Mouse (Mus musculus): ENCODE results near the gene Zswim3. TPM values are rescaled to one million over a fixed set of nuclear protein-coding genes. Genes with fewer than 3 reads are reported as not detected.
"Not testable (repeated sequence)": the region's sequence is repeated elsewhere in the genome, so short reads cannot be mapped to it uniquely, and the experiment has no call there.

Zswim3 gene
- polyA plus RNA-seq, 1 experiment, result 2.6 TPM

DNA sequence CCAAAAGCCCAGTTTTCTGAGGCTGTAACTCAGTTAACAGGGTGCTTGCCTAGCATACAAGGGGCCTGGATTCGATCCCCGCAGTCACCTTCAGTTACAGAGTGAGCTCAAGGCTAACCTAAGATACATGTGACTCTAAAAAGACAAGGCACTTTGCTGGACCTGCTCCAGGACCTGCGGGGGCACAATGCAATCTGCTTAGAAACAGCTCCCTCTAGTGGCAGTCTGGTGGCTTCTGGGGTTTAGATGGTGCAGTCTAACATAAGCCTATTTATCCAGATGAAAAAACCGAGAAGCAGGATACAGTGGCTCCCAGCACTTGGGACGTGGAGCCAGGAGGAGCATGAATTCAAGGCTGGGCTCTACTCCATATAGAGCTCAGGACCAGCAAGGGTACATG, 10.6 kb upstream of the Zswim3 start:
- no peaks in the 10 kb centered on the region for H3K27me3 ChIP-seq (ENCODE audit: control insufficient read depth, insufficient read depth, low read length)
- no peaks in the 10 kb centered on the region for H3K4me1 ChIP-seq (ENCODE audit: control insufficient read depth, insufficient read depth, insufficient read length, low read length)
- no peak for TF ChIP-seq POLR2A (IDR thresholded peaks at IDR 0.05; ENCODE audit: low read depth, low read length)
- peak; percentile 95; the same call in 1 of the 2 replicates for TF ChIP-seq CTCF (IDR thresholded peaks at IDR 0.05; ENCODE audit: extremely low read depth, insufficient read length, insufficient replicate concordance, low read depth, low read length)
- peaks cover 60% of the 10 kb centered on the region for H3K36me3 ChIP-seq (ENCODE audit: control insufficient read depth, insufficient read depth, low read length)
- H3K27ac ChIP-seq (ENCODE audit: insufficient read depth, low read depth, low read length), result no peak overlapping the region
- 19% methylated on average over 5 of the region's 5 CpGs for WGBS
- H3K4me3 ChIP-seq (ENCODE audit: low read depth, low read length), result no peak overlapping the region

DNA sequence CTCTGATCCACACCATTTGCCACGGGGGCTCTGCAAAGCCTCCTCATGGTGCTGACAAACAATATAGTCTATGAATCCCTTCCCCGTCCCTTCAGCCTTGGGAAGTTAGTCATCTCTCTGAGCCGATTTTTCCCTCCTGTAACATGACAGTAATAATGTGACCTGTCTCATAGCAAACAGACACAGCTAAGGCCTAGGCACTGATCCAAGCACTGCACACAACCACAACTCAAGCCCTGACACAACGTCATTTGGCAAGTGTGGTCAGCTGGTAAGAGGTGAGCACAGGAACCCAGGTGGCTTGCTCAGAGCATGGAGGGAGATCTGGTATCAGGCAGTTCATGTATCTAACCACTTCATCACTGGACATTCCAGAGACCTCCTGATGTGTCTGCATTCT, 9.0 kb upstream of the Zswim3 start:
- WGBS, result 81% methylated on average over 4 of the region's 4 CpGs
- Histone ChIP-seq H3K36me3 (ENCODE audit: control insufficient read depth, insufficient read depth, low read length) (peaks cover 67% of the 10 kb centered on the region), H3K27me3 (ENCODE audit: control insufficient read depth, insufficient read depth, low read length) (no peaks in the 10 kb centered on the region), H3K27ac (ENCODE audit: insufficient read depth, low read depth, low read length) (no peak overlapping the region), H3K4me1 (ENCODE audit: control insufficient read depth, insufficient read depth, insufficient read length, low read length) (no peaks in the 10 kb centered on the region), H3K4me3 (ENCODE audit: low read depth, low read length) (no peak overlapping the region)
- no peak for TF ChIP-seq POLR2A (IDR thresholded peaks at IDR 0.05; ENCODE audit: low read depth, low read length)
- no peak for TF ChIP-seq CTCF (IDR thresholded peaks at IDR 0.05; ENCODE audit: extremely low read depth, insufficient read length, insufficient replicate concordance, low read depth, low read length)

DNA sequence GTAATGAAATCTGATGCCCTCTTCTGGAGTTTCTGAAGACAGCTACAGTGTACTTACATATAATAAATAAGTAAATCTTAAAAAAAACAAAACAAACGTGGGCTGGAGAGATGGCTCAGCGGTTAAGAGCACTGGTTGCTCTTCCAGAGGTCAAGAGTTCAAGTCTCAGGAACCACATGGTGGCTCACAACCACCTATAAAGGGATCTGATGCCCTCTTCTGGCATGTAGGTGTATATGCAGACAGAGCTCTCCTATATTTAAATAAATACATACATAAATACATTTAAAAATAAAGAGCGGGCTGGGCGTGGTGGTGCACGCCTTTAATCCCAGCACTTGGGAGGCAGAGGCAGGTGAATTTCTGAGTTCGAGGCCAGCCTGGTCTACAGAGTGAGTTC, 6.3 kb upstream of the Zswim3 start:
- not testable (repeated sequence) for H3K4me3 ChIP-seq (ENCODE audit: low read depth, low read length); H3K4me1 ChIP-seq (ENCODE audit: control insufficient read depth, insufficient read depth, insufficient read length, low read length); H3K27me3 ChIP-seq (ENCODE audit: control insufficient read depth, insufficient read depth, low read length); H3K27ac ChIP-seq (ENCODE audit: insufficient read depth, low read depth, low read length)
- 68% methylated on average over 6 of the region's 6 CpGs for WGBS
- H3K36me3 ChIP-seq (ENCODE audit: control insufficient read depth, insufficient read depth, low read length), result peaks cover 57% of the 10 kb centered on the region

DNA sequence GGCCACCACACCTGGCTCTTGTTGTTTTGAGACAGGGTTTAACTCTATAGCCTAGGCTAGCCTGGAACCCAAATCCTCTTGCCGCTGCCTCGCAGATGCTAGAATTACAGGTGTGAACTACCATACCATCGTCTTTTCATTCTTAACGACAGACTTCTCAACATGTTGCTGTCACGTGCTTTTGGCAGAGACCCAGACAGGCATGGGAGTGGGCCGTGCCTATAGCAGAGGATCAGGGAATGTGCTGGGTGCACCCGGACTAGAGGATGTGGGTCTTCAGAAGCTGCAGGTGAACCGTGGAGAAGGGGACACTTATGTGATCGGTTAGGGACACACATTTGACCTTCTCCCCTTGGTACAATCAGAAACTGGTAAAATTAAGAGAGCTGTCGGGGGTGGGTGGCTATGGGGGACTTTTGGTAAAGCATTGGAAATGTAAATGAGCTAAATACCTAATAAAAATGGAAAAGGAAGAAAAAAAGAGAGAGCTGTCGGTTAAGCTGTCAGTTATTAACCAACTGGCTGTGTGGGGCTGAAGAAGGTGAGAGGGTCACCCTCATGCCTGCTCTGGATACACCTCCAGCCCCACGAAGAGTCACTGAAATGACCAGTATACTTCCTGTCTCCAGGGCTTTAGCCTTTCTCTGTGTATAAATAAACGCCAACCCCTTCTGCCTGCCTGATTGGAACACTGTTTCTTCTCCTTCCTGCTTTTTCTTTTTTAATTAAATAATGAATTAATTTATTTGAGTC, 4.5 kb upstream of the Zswim3 start:
- no peak for TF ChIP-seq CTCF (IDR thresholded peaks at IDR 0.05; ENCODE audit: extremely low read depth, insufficient read length, insufficient replicate concordance, low read depth, low read length)
- no peak for TF ChIP-seq POLR2A (IDR thresholded peaks at IDR 0.05; ENCODE audit: low read depth, low read length)
- Histone ChIP-seq H3K27me3 (ENCODE audit: control insufficient read depth, insufficient read depth, low read length) (no peaks in the 10 kb centered on the region), H3K4me1 (ENCODE audit: control insufficient read depth, insufficient read depth, insufficient read length, low read length) (peaks cover 8% of the 10 kb centered on the region; the same call in 1 of the 2 replicates), H3K27ac (ENCODE audit: insufficient read depth, low read depth, low read length) (no peak overlapping the region), H3K4me3 (ENCODE audit: low read depth, low read length) (no peak overlapping the region), H3K36me3 (ENCODE audit: control insufficient read depth, insufficient read depth, low read length) (peaks cover 44% of the 10 kb centered on the region)
- 89% methylated on average over 13 of the region's 13 CpGs for WGBS

DNA sequence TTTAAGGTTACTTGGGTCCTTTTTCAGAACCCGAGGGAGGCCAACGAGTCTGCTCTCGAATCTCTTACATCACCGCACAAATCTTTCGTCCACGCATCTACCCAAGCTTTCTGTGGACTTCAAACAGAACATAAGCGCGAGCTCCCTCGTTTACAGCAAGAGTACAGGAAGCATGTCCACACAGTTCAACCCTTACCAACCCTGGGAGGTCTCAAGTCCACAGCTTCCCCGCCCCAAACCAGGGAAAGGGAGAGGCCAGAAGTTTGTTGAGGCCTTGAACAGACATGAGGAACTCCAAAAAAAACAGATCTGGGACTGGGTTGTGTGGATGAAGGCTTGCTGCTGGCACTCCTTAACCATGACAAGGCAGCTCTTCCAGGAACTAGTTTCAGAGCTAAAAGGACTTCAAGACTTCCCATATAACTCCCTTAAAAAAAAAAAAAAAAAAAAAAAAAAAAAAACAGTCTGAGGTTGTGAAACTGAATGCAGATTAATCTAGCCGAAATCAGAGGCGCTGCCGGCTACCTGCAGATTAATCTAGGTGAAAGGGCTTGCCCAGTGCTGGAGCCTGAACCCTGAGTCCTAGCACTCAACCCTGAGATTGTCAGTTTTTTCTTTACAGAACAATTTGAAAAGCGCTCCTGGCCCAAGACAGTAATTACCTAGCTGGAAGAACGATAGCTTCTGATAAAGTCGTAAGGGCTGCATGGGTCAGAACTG, 1.5 kb upstream of the Zswim3 start:
- H3K27me3 ChIP-seq (ENCODE audit: control insufficient read depth, insufficient read depth, low read length), result no peaks in the 10 kb centered on the region
- 38% methylated on average over 16 of the region's 16 CpGs for WGBS
- peak overlapping the region; percentile 35 for H3K4me3 ChIP-seq (ENCODE audit: low read depth, low read length)
- TF ChIP-seq CTCF (IDR thresholded peaks at IDR 0.05; ENCODE audit: extremely low read depth, insufficient read length, insufficient replicate concordance, low read depth, low read length) (no peak), POLR2A (IDR thresholded peaks at IDR 0.05; ENCODE audit: low read depth, low read length) (no peak)
- H3K27ac ChIP-seq (ENCODE audit: insufficient read depth, low read depth, low read length), result peak overlapping the region; percentile 52
- peaks cover 20% of the 10 kb centered on the region for H3K36me3 ChIP-seq (ENCODE audit: control insufficient read depth, insufficient read depth, low read length)
- H3K4me1 ChIP-seq (ENCODE audit: control insufficient read depth, insufficient read depth, insufficient read length, low read length), result peaks cover 10% of the 10 kb centered on the region; the same call in 1 of the 2 replicates

DNA sequence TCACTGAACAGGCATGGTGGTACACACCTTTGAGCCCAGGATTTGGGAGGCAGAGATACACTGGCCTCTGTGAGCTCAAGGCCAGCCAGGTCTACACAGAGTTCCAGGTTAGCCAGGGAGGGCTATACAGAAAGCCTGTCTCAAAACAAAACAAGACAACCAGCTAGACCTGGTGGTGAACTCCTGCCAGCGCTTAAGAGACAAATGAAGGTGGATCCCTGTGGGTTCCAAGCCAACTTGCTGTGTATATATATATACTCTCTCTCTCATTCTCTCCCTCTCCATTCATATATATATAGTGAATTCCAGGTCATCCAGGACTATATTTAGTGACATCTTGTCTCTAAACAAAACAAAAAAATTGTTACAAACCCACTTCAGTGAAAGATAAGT, 981 bp upstream of the Zswim3 start:
- 7% methylated on average over 1 of the region's 1 CpGs for WGBS
- peaks cover 20% of the 10 kb centered on the region for H3K36me3 ChIP-seq (ENCODE audit: control insufficient read depth, insufficient read depth, low read length)
- TF ChIP-seq POLR2A (IDR thresholded peaks at IDR 0.05; ENCODE audit: low read depth, low read length) (no peak), CTCF (IDR thresholded peaks at IDR 0.05; ENCODE audit: extremely low read depth, insufficient read length, insufficient replicate concordance, low read depth, low read length) (no peak)
- H3K4me3 ChIP-seq (ENCODE audit: low read depth, low read length), result peak overlapping the region; percentile 79
- H3K27ac ChIP-seq (ENCODE audit: insufficient read depth, low read depth, low read length), result peak overlapping the region; percentile 52
- no peaks in the 10 kb centered on the region for H3K27me3 ChIP-seq (ENCODE audit: control insufficient read depth, insufficient read depth, low read length)
- H3K4me1 ChIP-seq (ENCODE audit: control insufficient read depth, insufficient read depth, insufficient read length, low read length), result peaks cover 10% of the 10 kb centered on the region; the same call in 1 of the 2 replicates

DNA sequence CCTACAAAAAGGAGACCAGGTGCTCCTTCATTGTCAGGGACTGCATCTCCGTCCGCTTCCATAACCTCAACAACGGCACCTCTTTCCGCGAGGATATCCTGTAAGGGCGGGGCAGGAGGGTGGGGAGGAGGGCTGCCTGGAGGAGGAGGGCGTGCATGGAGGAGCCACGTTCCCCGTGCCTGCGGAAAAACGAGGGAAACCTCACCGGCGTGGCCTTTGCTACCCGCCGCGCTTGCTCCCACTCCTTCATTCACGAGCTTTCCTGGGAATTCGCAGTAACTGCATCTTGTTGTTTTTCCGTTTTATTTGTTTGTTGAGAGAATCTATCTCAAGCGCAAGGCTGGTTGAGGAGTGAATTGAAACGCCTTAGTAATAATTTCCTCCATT, 427 bp downstream of the Zswim3 start:
- Histone ChIP-seq H3K4me3 (ENCODE audit: low read depth, low read length) (peak overlapping the region; percentile 72), H3K36me3 (ENCODE audit: control insufficient read depth, insufficient read depth, low read length) (peaks cover 12% of the 10 kb centered on the region), H3K4me1 (ENCODE audit: control insufficient read depth, insufficient read depth, insufficient read length, low read length) (peaks cover 10% of the 10 kb centered on the region; the same call in 1 of the 2 replicates), H3K27me3 (ENCODE audit: control insufficient read depth, insufficient read depth, low read length) (no peaks in the 10 kb centered on the region), H3K27ac (ENCODE audit: insufficient read depth, low read depth, low read length) (peak overlapping the region; percentile 88)
- WGBS, result under 1% methylated on average over 21 of the region's 21 CpGs
- no peak for TF ChIP-seq POLR2A (IDR thresholded peaks at IDR 0.05; ENCODE audit: low read depth, low read length)
- TF ChIP-seq CTCF (IDR thresholded peaks at IDR 0.05; ENCODE audit: extremely low read depth, insufficient read length, insufficient replicate concordance, low read depth, low read length), result no peak

Measured in small intestine, adult 2 months (tissue).